Mouse (Mus musculus): ENCODE results near the gene Uts2. TPM values are rescaled to one million over a fixed set of nuclear protein-coding genes. Genes with fewer than 3 reads are reported as not detected.
"Not testable (repeated sequence)": the region's sequence is repeated elsewhere in the genome, so short reads cannot be mapped to it uniquely, and the experiment has no call there.

Uts2 gene
- total RNA-seq, 2 experiments from 2014 or later, result not detected

DNA sequence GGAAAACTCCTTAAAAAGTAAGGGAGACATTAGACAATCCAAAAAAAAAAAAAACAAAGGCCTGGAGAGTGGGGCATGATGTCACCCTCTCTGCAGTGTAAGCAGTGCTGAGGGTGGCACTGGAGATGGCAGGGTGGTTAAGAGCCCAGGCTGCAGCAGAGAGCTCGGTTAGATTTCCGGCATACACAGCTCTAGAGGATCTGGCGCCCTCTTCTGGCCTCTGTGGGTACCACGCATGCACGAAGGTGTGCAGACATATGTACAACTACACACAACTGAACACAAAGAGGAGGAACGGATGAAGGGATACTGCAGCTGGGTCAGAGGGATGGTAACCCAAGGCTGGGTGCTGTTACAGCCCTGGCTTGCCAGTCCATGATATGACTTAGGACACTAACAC is 10.0 kb downstream of the Uts2 start:
- DNase-seq, result peak; percentile 16 to 48
- intact Hi-C loops (cut with DNase I), result no loop called here

GRCm38 (mm10) chr4:151010316-151010715 is 13.4 kb downstream of the Uts2 start:
- intact Hi-C loops (cut with DNase I), result no loop called here
- no peak for DNase-seq

- intact Hi-C loops (cut with DNase I), result no loop called here
- no peak for DNase-seq
Observed at GRCm38 (mm10) chr4:151015946-151016345, 19.0 kb downstream of the Uts2 start.

- not testable (repeated sequence) for DNase-seq
Observed at GRCm38 (mm10) chr4:151017356-151017755, 20.5 kb downstream of the Uts2 start.

DNA sequence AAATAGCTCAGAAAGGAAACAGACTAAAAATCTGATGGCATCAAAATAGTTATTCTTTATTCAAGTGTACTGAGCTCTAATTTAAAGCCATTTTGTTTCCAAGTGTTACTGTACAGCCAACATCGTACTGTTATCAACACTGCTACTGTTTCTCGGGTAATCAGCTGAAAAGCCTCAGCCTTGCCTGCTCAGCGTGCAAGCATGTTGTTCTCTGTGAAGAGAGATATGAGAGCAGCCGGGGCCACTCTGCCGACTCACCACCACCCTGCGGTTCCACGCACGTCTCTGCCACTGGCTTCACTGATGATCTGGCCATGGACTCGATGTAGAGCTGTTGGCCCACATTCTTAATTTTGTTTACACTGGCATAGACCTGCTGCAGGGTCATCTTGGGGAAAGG is 27.3 kb downstream of the Uts2 start:
- intact Hi-C loops (cut with DNase I), result no loop called here
- DNase-seq, result no peak

More at GRCm38 (mm10) chr4:151017356-151017755, 20.5 kb downstream of the Uts2 start:
- intact Hi-C loops (cut with DNase I), result not testable (repeated sequence)

DNA sequence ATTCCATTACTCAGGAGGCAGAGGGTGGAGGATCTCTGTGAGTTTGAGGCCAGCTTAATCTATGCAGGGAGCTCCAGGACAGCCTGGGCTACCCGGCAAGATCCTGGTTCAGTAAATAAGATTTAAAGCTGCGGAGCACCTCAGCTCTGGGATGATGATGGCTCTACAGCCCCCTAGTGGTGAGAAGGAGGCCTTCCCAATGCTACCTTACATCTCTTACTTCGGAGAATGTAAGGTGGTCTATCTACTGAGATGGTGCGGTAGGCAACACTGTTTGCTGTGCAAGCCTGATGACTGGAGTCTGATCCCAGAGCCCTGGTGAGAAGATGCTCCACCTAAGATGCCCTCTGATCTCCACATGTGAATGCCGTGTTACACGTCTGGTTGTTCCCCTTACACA is 30.1 kb downstream of the Uts2 start:
- DNase-seq, result no peak

DNA sequence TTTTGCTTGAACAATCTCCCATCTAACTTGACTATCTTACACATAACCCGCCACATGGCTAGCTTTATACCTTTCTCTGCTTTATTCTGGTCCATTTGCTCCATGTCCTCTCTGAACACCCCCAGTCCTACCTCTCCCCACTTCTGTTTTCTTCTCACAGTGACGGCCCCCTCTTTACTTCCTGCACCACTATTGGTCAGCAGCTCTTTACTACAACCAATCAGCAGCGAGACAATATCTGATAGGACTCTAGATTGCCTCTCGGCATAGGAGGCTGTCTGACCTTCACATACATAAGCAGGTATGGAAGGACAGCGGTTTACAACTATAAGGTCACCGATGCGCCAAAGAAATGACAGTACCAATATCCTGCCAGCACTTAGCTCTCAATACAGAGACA is 39.6 kb downstream of the Uts2 start:
- no peak for DNase-seq
- intact Hi-C loops (cut with DNase I), result no loop called here

More for the DNA sequence above, 30.1 kb downstream of the Uts2 start:
- intact Hi-C loops (cut with DNase I), result no loop called here

DNA sequence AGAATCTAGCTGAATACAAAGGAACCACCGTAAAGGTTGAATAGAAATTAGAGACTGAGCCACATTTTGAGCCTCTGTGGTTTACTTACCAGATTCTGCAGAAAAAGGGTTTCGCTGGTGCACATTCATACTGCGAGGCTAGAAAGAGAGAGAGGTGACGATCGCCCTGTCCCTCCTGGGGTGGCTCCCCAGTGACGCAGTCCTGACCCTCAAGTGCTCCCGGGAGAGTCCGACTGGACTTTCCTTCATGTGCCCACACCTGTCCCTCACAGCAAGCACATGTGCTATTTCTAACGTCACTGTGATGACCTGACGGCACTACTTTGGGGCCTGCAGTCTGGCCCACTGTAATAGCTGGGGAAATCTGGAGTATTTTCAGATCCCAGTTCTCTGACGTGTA is 40.9 kb downstream of the Uts2 start:
- intact Hi-C loops (cut with DNase I), result no loop called here
- DNase-seq, result no peak

- DNase-seq, result no peak
- intact Hi-C loops (cut with DNase I), result no loop called here
Observed at GRCm38 (mm10) chr4:151041506-151041905, 44.6 kb downstream of the Uts2 start.

DNA sequence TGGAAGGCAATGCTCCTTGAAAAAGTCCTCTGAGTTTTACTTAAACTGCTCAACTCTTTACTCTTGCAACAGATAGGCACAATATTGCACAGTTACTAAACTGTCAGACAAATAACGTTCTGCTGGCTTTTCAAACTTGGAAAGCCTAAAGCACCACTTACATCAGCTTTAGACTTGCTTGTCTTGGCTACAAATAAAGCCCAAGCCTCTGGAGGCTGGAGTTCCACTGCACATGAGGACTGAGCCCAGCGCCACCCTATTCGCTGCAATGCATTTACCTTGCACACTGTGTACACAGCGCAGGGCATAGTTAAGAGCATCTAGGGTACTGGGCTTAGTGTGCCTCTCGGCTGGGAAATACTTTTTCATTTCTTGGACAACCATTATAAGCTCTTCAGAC is 46.4 kb downstream of the Uts2 start:
- peak; percentile 38 to 49 for DNase-seq
- intact Hi-C loops (cut with DNase I), result no loop called here

GRCm38 (mm10) chr4:151044037-151044943 is 47.4 kb downstream of the Uts2 start, which contains the start of gene Per3:
Gene Per3 (minus strand): TSS chr4:151044665.
- intact Hi-C loops (cut with DNase I), result no loop called here
- peak; percentile 99 for DNase-seq

DNA sequence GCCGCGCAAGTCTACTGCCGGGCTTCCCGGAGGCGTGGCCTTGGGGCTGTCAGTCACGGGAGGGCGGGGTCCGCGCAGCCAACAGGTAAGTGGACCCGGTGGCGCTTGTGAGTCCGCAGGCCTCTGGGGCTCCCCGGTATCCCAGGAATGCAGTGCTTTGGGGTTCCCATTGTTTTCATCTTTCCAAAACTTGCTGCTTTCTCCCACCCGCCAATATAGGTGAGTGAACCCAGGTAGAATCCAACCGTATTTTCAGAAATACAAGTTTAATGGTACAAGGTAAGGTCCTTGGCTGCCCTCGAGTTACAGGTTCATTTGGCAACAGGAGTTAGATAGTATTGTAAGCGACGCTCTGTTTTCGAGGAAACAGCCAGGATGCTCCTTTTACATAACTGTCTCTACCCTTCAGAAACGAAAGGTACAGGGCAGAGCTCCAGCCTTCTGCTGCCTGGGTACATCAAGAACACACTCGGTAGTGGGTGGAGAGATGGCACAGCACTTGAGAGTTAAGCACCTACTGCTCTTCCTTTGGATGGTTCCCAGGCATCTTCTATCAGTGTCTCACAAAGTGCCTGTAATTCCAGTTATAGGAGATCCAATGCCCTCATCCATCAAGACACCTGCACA is 48.2 kb downstream of the Uts2 start:
- no peak for DNase-seq
- intact Hi-C loops (cut with DNase I), result loop anchor here (1.0 kb wide), 1 partner anchor 10 kb away; no protein-coding TSS in a partner anchor

GRCm38 (mm10) chr4:151046524-151046923 is 49.6 kb downstream of the Uts2 start:
- intact Hi-C loops (cut with DNase I), result no loop called here
- no peak for DNase-seq

DNA sequence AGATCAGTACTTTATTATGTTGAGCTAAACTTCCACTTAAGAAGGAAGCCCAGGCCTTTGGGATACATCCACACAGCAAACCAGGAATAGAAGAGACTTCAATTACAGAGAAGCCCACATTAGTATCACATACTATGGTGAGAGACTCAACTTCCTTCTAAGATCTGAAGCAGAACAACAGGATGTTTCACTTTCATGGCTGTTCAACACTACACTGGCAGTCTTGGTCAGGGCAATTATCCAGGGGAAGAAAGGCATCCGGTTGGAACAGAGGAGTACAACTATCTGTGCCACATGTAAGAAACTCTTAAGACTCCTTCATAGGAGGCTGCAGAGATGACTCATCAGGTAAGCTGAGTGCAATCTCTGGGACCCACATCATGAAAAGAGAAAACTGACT is 54.3 kb downstream of the Uts2 start:
- intact Hi-C loops (cut with DNase I), result no loop called here
- no peak for DNase-seq

Other genes with a start within 250 kb of the Uts2 start
- 10 to 100 TPM; 13.7 to 19.6 TPM for gene Errfi1, start 143.2 kb upstream of the Uts2 start, total RNA-seq (2021)
- gene Park7, start 82.7 kb upstream of the Uts2 start, total RNA-seq (2021), result 100 to 1,000 TPM; 247 to 253 TPM
- gene Tnfrsf9, start 82.5 kb upstream of the Uts2 start, total RNA-seq (2021), result under 1 TPM in 1 of 2 experiments, not detected in 1; 0.25 TPM
- 10 to 100 TPM; 10.9 to 20.8 TPM for gene Per3, start 47.6 kb downstream of the Uts2 start, total RNA-seq (2021)
- gene Vamp3, start 60.9 kb downstream of the Uts2 start, total RNA-seq (2021), result 10 to 100 TPM; 69.5 to 71.8 TPM
- gene Gm13090, start 92.5 kb downstream of the Uts2 start, total RNA-seq (2021), result not detected

Data from heart, postnatal 36 days (tissue).